Mouse (Mus musculus): ENCODE results near the gene Oaz1.
A peak's percentile ranks its signal among the peaks of the same experiment; 100 is the strongest.
"Not testable (repeated sequence)": the region's sequence is repeated elsewhere in the genome, so short reads cannot be mapped to it uniquely, and the experiment has no call there.

Gene Oaz1

GRCm38 (mm10) chr10:80802996-80803395, 23.5 kb upstream of the Oaz1 start:
- no peak for DNase-seq (ENCODE audit: low spot score)

- no peak for DNase-seq (ENCODE audit: low spot score)
Measured at GRCm38 (mm10) chr10:80804340-80804739, 22.1 kb upstream of the Oaz1 start.

- DNase-seq (ENCODE audit: low spot score), result no peak
Measured at GRCm38 (mm10) chr10:80804916-80805315, 21.5 kb upstream of the Oaz1 start, which contains the start of gene Amh. Gene Amh, plus strand, starts transcription at chr10:80805243.

GRCm38 (mm10) chr10:80805322-80805721, 21.1 kb upstream of the Oaz1 start:
- DNase-seq (ENCODE audit: low spot score), result no peak

GRCm38 (mm10) chr10:80805925-80806324, 20.5 kb upstream of the Oaz1 start:
- peak; percentile 75 for DNase-seq (ENCODE audit: low spot score)

GRCm38 (mm10) chr10:80806341-80807056, 20.0 kb upstream of the Oaz1 start:
- no peak for DNase-seq (ENCODE audit: low spot score)

- peak; percentile 43 for DNase-seq (ENCODE audit: low spot score)
Measured at GRCm38 (mm10) chr10:80807057-80807627, 19.3 kb upstream of the Oaz1 start.

- DNase-seq (ENCODE audit: low spot score), result peak; percentile 37
Measured at GRCm38 (mm10) chr10:80808099-80808984, 18.1 kb upstream of the Oaz1 start.

- DNase-seq (ENCODE audit: low spot score), result peak; percentile 57
Measured at GRCm38 (mm10) chr10:80808985-80809632, 17.3 kb upstream of the Oaz1 start.

GRCm38 (mm10) chr10:80810084-80810483, 16.4 kb upstream of the Oaz1 start:
- no peak for DNase-seq (ENCODE audit: low spot score)

GRCm38 (mm10) chr10:80812391-80813041, 13.9 kb upstream of the Oaz1 start:
- no peak for DNase-seq (ENCODE audit: low spot score)

GRCm38 (mm10) chr10:80813366-80813765, 13.1 kb upstream of the Oaz1 start, which contains the start of gene Jsrp1:
Gene Jsrp1, minus strand, starts transcription at chr10:80813498.
- DNase-seq (ENCODE audit: low spot score), result no peak

- DNase-seq (ENCODE audit: low spot score), result no peak
Measured at GRCm38 (mm10) chr10:80814800-80815199, 11.7 kb upstream of the Oaz1 start.

GRCm38 (mm10) chr10:80816303-80816702, 10.2 kb upstream of the Oaz1 start:
- DNase-seq (ENCODE audit: low spot score), result not testable (repeated sequence)

GRCm38 (mm10) chr10:80817164-80817563, 9.3 kb upstream of the Oaz1 start:
- DNase-seq (ENCODE audit: low spot score), result no peak

- not testable (repeated sequence) for DNase-seq (ENCODE audit: low spot score)
Measured at GRCm38 (mm10) chr10:80817955-80818354, 8.5 kb upstream of the Oaz1 start.

GRCm38 (mm10) chr10:80818599-80819281, 7.7 kb upstream of the Oaz1 start:
- DNase-seq (ENCODE audit: low spot score), result no peak

- no peak for DNase-seq (ENCODE audit: low spot score)
Measured at GRCm38 (mm10) chr10:80819406-80819805, 7.0 kb upstream of the Oaz1 start.

GRCm38 (mm10) chr10:80821991-80822390, 4.5 kb upstream of the Oaz1 start:
- DNase-seq (ENCODE audit: low spot score), result no peak

GRCm38 (mm10) chr10:80822528-80822927, 3.9 kb upstream of the Oaz1 start:
- DNase-seq (ENCODE audit: low spot score), result no peak

GRCm38 (mm10) chr10:80823316-80823715, 3.1 kb upstream of the Oaz1 start:
- no peak for DNase-seq (ENCODE audit: low spot score)

Data from MN1 (cell line).